Mouse (Mus musculus): ENCODE measurements around the gene Vmn1r131. TPM values are rescaled to one million over a fixed set of nuclear protein-coding genes. Genes with fewer than 3 reads are reported as not detected.
"Not testable (repeated sequence)": the region's sequence is repeated elsewhere in the genome, so short reads cannot be mapped to it uniquely, and the experiment has no call there.

The Vmn1r131 gene
- total RNA-seq (2021), result not detected
- long read RNA-seq, experiment 1, result 0 reads
- long read RNA-seq, experiment 2, result 0 reads

- not testable (repeated sequence) for DNase-seq
Observed at GRCm38 (mm10) chr7:21545990-21546389, at the start of gene Vmn1r131. Gene Vmn1r131, minus strand, starts transcription at chr7:21546090.

DNA sequence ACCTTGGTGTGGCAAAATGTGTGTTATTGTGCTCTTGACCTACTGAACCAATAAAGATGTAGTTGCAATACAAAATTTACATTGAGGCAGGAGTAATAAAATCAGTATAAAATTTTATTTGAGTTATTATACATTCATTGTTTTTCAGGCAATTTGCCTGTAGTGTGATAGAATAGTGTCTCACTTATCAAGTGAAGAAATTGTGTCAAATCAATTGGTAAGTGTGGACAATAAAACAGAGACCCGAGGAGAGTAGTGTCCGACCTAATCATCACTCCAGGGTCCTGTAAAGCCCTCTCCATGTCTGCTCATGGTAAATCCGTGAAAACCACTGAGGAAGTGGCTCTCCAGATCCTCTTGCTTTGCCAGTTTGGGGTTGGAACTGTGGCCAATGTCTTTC is 34.4 kb downstream of the Vmn1r131 start, which contains the start of gene Vmn1r130:
TSS of gene Vmn1r130 (plus strand) at position 301 of the 400 bp plus-strand sequence.
- DNase-seq, result not testable (repeated sequence)

Other genes starting within 250 kb of the Vmn1r131 start
- gene Vmn1r126, start 244.6 kb downstream of the Vmn1r131 start, total RNA-seq (2021), result not detected
- gene Vmn1r127, start 226.2 kb downstream of the Vmn1r131 start, total RNA-seq (2021), result not detected
- not detected for gene Vmn1r128, start 196.7 kb downstream of the Vmn1r131 start, total RNA-seq (2021)
- not detected for gene Vmn1r129, start 184.8 kb downstream of the Vmn1r131 start, total RNA-seq (2021)
- gene Gm6882, start 113.3 kb downstream of the Vmn1r131 start, total RNA-seq (2021), result not detected
- not detected for gene Vmn1r130, start 34.3 kb downstream of the Vmn1r131 start, total RNA-seq (2021)
- not detected for gene Vmn1r132, start 68.0 kb upstream of the Vmn1r131 start, total RNA-seq (2021)
- gene Gm4175, start 215.4 kb upstream of the Vmn1r131 start, total RNA-seq (2021), result not detected